Mouse (Mus musculus) urinary bladder, postnatal 14 days (tissue): ENCODE data around the gene Bcl7a.

Experiments
- DNase-seq: peaks from one replicate; pipeline ENCODE4 v3.0.0; 2021; ENCODE audit warnings: low spot score

Gene Bcl7a

DNA sequence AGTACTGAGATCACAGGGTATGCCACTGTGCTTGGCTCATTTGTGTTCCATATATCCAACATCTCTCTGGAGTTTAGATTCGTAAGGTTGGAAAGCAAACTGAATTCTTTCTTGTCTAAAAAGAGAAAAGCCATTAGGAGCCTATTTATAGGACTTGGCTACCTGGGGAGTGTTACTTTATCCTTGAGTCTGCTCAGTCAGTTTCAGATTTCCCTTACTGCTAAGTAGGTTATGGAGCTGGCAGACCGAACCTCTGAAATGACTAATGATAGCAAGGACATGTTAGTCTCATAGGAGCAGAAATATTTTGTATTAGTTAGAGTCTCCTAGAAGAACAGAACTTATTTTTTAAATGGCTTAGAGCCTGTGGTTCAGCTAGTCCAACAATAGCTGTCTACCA lies 80.3 kb downstream of the Bcl7a start:
- DNase-seq, result no peak
